Mouse (Mus musculus) thymus, adult 2 months (tissue): ENCODE results near the gene Bmper.

Experiments used
- CTCF ChIP-seq: fragments of 200-500 bp; IDR thresholded peaks from 2 replicates; pipeline ENCODE4 v1.5.1; 2012; ENCODE audit warnings: mild to moderate bottlenecking, control low read depth, low read length, moderate library complexity, borderline replicate concordance; ENCODE audit not compliant: control insufficient read depth, poor library complexity, insufficient read depth; ENCODE audit errors: extremely low read depth
- POLR2A ChIP-seq: fragments of 200-500 bp; IDR thresholded peaks from 2 replicates; pipeline ENCODE4 v1.6.1; 2012; ENCODE audit warnings: mild to moderate bottlenecking, low read length, control low read depth, moderate library complexity; ENCODE audit not compliant: control insufficient read depth, poor library complexity, insufficient read depth; ENCODE audit errors: extremely low read depth

DNA sequence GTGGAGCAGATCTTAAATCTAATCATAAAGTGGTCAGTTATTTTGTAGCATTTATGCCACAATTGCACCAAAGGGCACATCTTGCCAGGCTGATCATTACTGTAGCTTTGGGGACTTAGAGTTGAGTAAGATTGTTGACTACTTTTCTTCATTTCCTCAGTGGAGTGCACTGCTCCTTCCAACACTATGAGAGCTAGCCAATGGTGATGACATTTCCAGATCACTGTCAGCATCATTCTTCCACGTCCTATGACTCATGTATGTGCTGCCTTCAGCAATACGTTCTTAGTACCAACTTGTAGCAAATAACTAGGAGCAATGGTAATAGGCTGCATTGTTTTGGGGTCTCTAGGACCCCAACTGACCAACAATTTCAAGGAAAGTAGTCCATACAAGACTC lies 33.7 kb downstream of the Bmper start:
- TF ChIP-seq CTCF (no peak), POLR2A (no peak)
